Mouse (Mus musculus): ENCODE results near the gene Ascl3. TPM values are rescaled to one million over a fixed set of nuclear protein-coding genes. Genes with fewer than 3 reads are reported as not detected.
A peak's percentile ranks its signal among the peaks of the same experiment; 100 is the strongest.

Ascl3 gene
- total RNA-seq, 2 experiments from 2014 or later, result not detected

- ATAC-seq (replicated peaks; ENCODE audit: low FRiP score, low TSS enrichment, poor library complexity, severe bottlenecking), result no peak
Measured at GRCm38 (mm10) chr7:109713434-109713982, 18.0 kb downstream of the Ascl3 start.

DNA sequence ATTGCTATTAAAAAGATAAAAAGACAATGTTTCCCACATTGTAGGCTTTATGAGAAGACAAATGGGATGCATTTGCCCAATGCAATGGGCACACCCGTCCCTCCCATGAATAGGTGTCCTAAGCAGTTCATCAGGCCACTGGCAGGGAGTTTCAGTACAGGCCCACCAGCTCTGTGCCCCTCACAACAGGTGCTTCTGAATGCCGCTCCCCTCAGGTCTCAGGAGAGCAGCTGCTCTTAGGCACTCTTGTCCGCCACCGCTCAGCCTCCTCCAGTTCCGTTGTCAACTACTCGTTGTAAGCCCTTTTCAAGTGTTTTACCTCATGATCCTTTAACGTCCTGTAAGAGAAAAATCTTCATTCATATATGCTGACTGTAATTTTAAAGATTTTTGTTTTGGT is 19.3 kb downstream of the Ascl3 start:
- no peak for ATAC-seq (replicated peaks; ENCODE audit: low FRiP score, low TSS enrichment, poor library complexity, severe bottlenecking)

GRCm38 (mm10) chr7:109710069-109710468 is 21.5 kb downstream of the Ascl3 start:
- no peak for ATAC-seq (replicated peaks; ENCODE audit: low FRiP score, low TSS enrichment, poor library complexity, severe bottlenecking)

DNA sequence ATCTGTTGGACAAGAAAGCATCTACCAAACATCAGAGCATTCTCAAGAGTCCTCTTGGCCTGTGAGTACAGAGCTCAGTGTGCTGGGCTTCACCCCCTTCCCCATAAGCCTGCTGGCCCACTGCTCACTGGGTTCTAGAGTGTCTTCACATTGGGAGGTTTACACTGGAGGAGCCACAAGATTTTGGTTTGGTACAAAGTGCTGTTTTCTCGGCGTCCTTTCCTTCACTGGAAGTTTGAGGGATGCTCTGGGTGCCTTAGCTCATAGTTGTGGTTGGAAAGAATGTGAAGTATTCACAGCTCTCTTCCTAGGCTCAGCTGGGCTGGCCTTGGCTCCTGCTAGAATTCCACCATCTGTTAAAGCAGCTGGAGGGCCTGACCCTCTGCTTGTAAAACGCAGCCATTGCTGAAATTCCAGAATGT is 22.6 kb downstream of the Ascl3 start:
- ATAC-seq (replicated peaks; ENCODE audit: low FRiP score, low TSS enrichment, poor library complexity, severe bottlenecking), result no peak

- peak; percentile 51 for ATAC-seq (replicated peaks; ENCODE audit: low FRiP score, low TSS enrichment, poor library complexity, severe bottlenecking)
Measured at GRCm38 (mm10) chr7:109707023-109707785, 24.3 kb downstream of the Ascl3 start.

DNA sequence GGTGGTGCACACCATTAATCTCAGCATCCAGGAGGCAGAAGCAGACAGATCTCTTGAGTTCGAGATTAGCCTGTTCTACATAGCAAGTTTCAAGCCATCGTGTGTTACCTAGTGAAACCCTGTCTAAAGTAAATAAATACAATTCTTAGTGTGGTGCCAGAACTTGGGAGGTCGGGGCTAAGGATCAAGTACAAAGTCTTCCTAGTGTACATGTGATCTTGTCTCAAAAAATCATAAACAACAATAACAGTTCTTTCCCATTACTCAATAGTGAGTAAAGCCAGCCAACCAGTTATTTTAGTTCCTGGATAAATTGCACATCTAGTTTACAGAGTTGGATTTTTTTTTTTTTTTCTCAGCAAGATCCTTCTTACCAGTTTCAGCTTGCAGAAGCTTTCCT is 27.1 kb downstream of the Ascl3 start:
- peak; percentile 9; the same call in 1 of the 2 replicates for ATAC-seq (replicated peaks; ENCODE audit: low FRiP score, low TSS enrichment, poor library complexity, severe bottlenecking)

DNA sequence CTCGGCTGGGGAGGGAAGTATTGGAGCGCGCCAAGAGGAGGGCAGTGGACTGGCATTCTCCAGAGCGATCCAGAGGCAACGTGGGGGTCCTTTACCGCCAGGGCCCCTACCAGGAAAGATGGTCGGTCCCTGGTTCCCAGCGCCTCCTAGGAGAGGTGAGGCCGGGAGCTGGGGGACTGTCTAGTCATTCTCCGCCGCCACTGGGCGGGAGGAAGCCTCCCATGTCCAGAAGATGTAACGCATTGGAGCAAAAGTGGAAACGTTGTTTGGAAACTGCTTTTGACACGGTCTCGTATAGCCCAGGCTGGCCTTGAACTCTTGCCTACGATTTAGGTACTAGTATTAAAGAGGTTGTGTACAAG is 27.5 kb downstream of the Ascl3 start:
- peak; percentile 37; the same call in 1 of the 2 replicates for ATAC-seq (replicated peaks; ENCODE audit: low FRiP score, low TSS enrichment, poor library complexity, severe bottlenecking)

DNA sequence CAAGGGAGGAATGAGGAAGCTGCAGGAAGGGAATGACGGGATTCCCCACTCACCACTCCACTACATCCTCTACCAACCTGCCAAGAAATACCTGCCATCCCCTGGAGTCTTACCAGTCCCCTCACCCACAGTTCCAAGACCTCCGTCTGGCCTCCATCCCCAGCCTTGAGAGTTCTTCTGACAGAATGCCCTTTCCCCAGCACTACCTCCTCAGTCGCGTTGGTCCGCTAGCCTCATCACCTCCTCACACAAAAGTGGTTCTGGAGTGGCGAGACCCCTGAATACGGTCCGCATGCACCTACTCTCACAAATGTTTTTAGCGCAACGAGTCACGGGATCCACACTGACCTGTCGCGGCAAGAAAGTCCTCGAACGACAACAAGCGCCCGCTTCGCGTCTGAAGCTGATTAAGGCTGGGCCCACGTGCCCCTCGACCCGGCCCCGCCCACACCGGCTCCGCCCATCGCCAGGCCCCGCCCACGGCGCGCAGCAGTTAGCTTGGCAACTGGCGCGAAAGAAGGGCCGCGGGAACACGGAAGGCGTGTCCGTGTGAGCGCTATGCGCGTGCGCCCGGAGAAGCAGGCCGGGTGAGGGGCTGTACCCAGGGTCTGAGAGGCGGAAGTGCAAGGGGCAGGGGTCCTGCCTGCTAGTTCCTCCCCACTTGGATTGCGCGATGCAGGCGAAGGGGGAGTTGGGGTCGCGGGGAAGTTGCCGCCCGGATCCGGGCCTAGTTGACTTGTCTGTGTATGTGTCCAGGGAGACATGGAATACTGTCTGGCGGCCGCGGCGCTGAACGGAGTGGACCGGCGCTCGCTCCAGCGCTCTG is 28.1 kb downstream of the Ascl3 start, which contains the start of the genes St5 and Akip1:
TSS of gene St5 (minus strand) at position 416 of the 826 bp plus-strand sequence.
TSS of gene Akip1 (plus strand) at position 501 of the 826 bp plus-strand sequence.
- peak; percentile 88 for ATAC-seq (replicated peaks; ENCODE audit: low FRiP score, low TSS enrichment, poor library complexity, severe bottlenecking)

DNA sequence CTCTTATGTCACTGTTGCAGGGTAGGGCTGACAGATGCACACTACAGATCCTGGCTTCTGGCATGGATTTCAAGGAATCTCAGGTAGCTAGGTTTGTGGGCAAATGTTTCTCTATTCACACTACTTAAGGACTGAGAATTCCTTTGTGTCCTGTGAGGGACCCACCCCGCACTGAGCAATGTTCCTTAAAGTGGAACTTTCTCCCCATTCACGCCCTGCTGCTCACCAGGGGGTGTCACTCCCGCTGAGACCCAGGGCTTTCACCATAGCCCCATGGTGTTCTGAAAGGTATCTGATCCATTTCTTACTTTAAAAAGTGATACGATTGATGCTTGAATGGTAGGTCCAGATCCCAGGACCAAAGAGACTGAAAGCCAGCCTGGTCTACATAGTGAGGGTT is 28.8 kb downstream of the Ascl3 start:
- no peak for ATAC-seq (replicated peaks; ENCODE audit: low FRiP score, low TSS enrichment, poor library complexity, severe bottlenecking)

DNA sequence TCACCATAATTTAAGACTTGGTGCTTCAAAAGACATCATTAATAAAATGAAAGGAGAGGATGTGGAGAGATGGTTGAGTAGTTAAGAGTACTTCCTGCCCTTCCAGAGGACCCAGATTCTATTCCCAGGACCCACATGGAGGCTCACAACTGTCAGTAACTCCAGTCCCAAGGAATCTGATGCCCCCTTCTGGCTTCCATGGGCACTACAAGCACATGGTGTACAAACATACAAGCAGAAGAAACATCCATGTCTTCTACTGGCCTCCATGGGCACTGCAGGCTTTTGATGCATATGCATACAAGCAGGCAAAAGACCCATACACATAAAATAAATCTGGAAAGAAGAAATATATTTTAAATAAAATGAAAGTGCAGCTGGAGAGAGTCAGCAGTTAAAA is 31.3 kb downstream of the Ascl3 start:
- no peak for ATAC-seq (replicated peaks; ENCODE audit: low FRiP score, low TSS enrichment, poor library complexity, severe bottlenecking)

DNA sequence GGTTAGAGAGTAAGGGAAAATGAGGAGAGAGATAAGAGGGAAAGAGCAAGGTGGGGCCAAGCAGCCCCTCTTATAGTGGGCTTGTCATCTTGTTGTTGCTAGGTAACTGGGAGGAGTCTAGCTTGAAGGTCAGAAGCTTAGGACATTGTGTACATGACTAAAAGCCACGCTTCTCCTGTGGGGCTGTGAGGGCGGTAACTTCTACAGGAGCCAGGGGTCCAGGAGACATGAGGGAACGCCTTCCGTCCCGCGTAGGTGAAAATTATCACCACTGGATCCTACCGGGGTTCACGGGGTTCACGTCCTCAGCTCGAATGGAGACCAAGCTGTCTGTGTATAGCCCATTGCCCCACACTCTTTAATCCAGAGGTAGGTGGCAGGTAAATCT is 36.2 kb downstream of the Ascl3 start:
- ATAC-seq (replicated peaks; ENCODE audit: low FRiP score, low TSS enrichment, poor library complexity, severe bottlenecking), result no peak

GRCm38 (mm10) chr7:109694576-109695338 is 36.8 kb downstream of the Ascl3 start:
- no peak for ATAC-seq (replicated peaks; ENCODE audit: low FRiP score, low TSS enrichment, poor library complexity, severe bottlenecking)

DNA sequence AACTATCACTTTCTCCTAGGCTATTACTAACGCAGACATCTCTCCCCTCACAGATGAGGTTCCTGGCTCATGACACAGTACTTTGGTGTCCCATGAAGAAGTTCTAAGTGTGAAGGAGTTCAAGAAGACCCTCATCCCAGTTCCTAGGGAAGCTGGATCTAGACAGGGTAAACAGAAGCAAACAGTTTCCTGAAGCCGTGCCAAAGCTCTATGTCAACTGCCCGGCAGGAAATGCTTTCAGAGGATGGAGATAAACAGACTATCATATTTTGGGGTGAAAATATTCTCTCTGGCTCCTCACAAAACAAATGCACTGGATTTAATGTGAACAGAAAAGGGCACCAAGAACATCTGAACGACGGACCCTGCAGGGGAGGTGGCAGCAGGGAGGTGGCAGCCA is 40.6 kb downstream of the Ascl3 start:
- no peak for ATAC-seq (replicated peaks; ENCODE audit: low FRiP score, low TSS enrichment, poor library complexity, severe bottlenecking)

- no peak for ATAC-seq (replicated peaks; ENCODE audit: low FRiP score, low TSS enrichment, poor library complexity, severe bottlenecking)
Measured at GRCm38 (mm10) chr7:109690101-109690500, 41.4 kb downstream of the Ascl3 start.

- no peak for ATAC-seq (replicated peaks; ENCODE audit: low FRiP score, low TSS enrichment, poor library complexity, severe bottlenecking)
Measured at GRCm38 (mm10) chr7:109686585-109687128, 44.9 kb downstream of the Ascl3 start.

GRCm38 (mm10) chr7:109680879-109681278 is 50.6 kb downstream of the Ascl3 start:
- ATAC-seq (replicated peaks; ENCODE audit: low FRiP score, low TSS enrichment, poor library complexity, severe bottlenecking), result no peak

- no peak for ATAC-seq (replicated peaks; ENCODE audit: low FRiP score, low TSS enrichment, poor library complexity, severe bottlenecking)
Measured at GRCm38 (mm10) chr7:109680284-109680683, 51.2 kb downstream of the Ascl3 start.

All from megakaryocyte-erythroid progenitor cell, adult 5-6 weeks (primary cell).